Mouse (Mus musculus) telencephalon, adult 2 months (tissue): ENCODE measurements around the gene Olfr458.
"Not testable (repeated sequence)": the region's sequence is repeated elsewhere in the genome, so short reads cannot be mapped to it uniquely, and the experiment has no call there.

ENCODE experiments used
- DNase-seq: peaks from one replicate; pipeline ENCODE4 v3.0.0-alpha.2; 2011; ENCODE audit warnings: low read depth, low spot score

Olfr458 gene

GRCm38 (mm10) chr6:42465096-42465495, at the start of gene Olfr458:
Gene Olfr458 (minus strand): TSS chr6:42465196.
- DNase-seq = no peak

GRCm38 (mm10) chr6:42513461-42513860, 48.5 kb upstream of the Olfr458 start:
- no peak for DNase-seq

GRCm38 (mm10) chr6:42509311-42509710, 44.3 kb upstream of the Olfr458 start:
- no peak for DNase-seq

DNA sequence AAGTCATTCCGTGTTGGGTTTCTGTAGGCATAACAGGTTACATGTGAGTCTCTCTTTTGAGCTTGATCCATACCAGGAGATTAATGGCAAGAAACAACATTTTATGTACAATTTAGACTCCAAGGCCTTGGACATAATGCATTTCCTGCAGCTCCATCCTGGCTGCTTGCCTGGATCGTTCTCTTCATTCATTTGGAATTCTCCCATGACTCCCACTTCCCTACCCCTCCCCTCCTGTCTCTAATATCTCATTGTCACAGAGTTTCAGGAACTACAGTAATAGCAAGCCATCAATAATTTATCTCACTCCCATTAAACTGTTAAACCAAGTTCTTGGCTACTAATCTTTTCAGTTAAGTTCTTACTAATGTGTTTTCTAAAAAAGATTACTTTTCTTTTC, 38.5 kb upstream of the Olfr458 start:
- no peak for DNase-seq

DNA sequence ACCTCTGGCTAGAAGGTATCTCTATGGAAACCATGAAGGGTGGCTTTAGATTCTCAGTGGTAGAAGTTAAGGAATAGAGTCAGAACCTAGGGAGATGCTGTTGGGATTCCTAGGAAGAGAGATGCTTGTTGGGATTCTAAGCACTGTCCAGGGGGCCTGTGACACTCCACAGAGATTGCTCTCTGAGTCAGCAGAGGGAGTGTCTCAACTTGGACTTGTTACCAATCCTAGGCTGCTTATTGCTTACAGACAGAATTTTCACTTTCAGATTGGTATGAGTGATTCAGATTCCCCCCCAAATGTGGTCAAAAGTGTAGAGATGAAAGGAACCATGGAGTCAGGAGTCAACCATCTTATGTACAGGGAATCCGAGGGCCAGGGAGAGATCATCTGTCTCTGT, 24.7 kb upstream of the Olfr458 start:
- no peak for DNase-seq

DNA sequence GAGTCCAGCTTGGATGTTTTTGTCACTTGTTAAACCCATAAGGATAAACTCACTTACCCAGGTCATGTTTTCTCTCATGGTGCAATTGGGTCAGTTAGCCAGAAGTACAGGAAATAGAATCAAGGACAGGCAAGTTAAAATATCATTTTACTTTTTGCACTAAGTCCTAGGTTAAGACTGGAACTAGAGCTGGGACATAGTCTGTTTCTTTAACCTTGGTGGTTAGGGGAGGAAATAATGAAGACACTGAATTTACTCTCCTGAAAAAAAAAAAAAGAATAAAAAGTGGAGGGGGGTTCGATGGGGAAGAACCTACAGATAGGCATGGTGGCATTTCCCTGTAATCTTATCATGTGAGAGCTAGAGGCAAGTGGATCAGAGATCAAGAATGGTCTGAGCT, 22.1 kb upstream of the Olfr458 start, which contains the start of gene Olfr456:
Olfr456 (minus strand) TSS at position 101 of the 400 bp plus-strand sequence.
- no peak for DNase-seq

DNA sequence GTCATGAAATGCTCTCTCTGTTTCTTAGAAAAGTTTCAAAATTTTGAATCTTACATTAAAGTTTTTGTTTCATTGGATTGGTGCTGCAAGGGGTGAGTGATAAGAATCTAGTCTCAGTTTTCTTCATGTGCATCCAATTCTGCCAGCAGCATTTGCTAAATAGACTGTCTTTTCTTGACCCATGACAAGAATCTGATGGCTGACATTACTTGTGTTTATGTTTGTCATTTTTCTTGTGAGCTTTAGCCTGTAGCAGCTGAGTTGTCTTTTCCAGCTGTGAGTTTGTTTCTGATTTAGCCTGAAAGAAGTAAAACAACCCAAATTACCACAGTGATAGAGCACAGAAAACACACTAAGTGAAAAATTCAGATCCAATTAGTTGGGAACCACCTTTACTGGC, 19.6 kb upstream of the Olfr458 start:
- DNase-seq = no peak

- DNase-seq = no peak
Observed at GRCm38 (mm10) chr6:42476235-42476634, 11.2 kb upstream of the Olfr458 start, which contains the start of gene Olfr457. Gene Olfr457 (minus strand): TSS chr6:42476335.

DNA sequence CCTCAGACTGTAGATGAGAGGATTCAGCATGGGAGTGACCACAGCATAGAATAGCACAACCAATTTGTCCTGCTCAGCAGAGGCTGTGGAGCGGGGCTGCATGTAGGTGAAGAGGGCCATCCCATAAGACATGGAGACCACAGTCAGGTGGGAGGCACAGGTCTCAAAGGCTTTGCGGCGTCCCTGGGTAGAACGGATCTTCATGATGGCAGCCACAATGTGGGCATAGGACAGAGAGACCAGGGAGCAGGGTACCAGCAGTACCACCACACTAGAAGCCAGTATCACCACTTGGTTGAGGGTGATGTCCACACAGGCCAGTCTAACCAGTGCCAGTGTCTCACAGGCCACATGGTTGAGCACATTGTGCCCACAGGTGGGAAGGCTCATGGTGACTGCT, 6.3 kb upstream of the Olfr458 start:
- DNase-seq = not testable (repeated sequence)

DNA sequence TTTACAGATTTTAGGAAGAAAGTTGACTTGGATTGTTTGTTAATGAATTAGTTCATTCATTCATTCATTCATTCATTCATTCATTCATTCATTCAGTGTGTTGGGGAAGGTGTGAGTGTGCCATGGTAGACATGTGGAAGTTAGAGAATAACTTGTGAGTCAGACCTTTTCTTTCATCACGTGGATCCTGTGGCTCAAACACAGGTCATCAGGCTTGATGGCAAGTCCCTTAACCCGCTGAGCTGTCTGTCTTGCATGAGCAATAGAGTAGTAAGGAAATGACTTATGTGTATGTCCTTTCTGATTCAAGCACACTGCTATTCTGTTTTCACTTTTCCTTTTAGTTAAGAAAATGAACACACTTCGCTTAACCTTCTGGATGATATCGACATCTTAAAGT, 5.5 kb upstream of the Olfr458 start:
- DNase-seq = no peak

DNA sequence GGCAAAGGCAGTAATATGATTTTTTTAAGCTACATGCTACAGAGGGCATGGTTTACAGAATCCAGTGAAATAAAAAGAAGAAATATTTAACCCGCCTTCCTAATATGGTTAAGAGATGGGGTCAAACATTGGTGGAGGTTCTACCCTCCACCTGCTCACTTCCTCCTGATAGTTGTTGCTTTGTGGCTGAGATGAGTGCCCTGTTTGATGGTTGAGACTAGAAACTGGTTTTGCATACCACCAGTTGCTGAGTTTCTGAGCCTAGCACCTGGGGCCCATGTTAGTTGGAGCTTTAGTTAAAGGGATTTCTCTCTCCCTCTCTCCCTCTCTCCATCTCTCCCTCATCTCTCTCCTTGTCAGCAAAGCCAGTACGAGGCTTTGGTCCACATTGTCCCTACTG, 17.6 kb downstream of the Olfr458 start:
- no peak for DNase-seq

DNA sequence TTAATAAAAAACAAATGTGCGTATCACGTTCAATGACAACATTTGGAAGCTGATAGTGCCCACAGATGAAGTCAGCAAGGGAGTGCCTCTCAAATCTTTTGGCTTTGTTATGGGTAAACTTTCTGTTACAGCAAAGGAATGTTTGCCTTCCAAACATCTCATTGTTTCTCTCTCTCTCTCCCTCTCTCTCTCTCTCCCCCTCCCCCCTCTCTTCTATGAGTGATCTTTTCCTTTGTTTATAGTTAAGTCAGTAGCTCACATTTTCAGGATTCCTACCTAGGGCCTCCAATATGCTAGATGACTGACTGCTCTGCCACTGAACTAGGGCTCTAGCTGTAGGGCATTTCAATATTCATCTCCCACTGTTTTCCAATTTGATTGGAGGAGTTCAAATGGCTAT, 20.5 kb downstream of the Olfr458 start:
- no peak for DNase-seq

DNA sequence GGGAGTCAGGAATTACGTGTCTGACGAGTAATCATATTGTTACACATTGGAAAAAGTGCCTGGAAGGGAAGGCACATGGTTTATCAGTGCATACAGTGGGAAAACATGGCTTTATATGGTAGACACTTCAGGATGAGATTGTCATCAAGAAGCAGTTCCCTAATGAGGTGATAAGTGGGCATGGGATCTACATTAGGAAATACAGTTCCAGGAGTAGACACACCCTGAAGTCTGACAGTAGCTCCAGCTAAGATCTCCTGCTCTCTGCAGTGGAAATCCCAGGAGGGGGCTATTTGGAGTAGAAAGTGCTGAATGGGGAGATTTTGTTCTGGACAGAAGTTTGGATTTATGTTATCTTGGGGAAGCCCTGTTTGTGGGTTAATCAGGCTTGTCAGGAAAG, 23.6 kb downstream of the Olfr458 start:
- DNase-seq = no peak

- no peak for DNase-seq
Observed at GRCm38 (mm10) chr6:42435490-42435889, 29.5 kb downstream of the Olfr458 start.

GRCm38 (mm10) chr6:42434446-42434845, 30.6 kb downstream of the Olfr458 start, which contains the start of gene Tas2r126:
Gene Tas2r126 (plus strand): TSS chr6:42434535.
- no peak for DNase-seq

DNA sequence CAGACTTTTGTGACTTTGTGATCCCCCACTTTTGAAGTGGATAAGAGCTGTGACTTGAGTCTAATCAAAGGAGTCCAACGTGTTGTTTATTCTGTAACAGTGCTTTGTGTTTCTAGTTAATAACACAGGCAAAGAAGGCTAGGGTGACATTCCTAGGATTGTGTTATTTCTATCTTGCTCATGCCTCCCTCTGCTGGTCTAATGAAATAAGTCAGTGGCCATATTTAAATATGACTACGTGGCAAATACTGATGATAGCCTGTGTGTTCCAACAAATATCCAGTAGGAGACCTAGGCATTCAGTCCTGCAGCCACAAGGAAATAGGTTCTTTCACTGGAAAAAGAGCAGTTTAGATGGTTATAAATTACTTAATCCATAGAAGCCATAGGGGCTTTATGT, 31.4 kb downstream of the Olfr458 start:
- no peak for DNase-seq

DNA sequence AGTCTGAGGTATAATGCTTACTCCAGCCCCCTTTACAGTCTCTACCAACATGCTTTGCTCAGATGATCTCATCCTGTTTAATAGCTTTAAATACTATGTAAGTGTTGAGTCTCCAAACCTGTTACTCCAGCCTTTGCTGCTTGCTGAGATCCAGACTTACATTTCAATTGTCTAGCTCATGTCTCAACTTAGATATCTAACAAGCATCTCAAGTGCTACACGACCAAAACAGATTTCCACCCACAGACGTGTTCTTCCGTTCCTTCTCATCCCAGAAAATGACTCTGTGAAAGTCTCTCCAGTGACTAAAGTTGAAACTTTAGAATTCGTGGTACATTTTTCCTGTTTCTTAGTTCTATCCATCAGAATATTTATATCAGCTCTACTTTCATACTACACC, 38.7 kb downstream of the Olfr458 start:
- peak; percentile 16 for DNase-seq

- DNase-seq = no peak
Observed at GRCm38 (mm10) chr6:42424472-42424871, 40.5 kb downstream of the Olfr458 start.

DNA sequence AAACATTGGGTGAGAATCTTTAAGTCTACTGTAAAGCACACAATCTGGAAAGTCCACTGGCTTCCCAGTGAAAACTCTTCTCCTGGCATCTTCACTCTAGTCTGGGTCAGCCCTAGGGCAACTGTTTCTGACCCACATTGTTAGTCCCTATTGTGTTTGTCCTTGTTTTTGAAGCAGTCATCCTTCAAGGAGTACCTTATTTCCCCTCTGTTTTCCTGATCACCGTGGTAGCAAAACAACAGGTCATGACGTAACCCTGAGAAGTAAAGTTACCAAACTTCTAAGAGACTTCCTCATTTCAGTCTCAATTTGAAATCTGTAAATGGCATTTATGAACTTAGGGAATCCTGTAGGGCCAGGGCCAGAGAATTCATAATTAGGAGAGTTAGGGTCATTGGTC, 43.6 kb downstream of the Olfr458 start:
- no peak for DNase-seq

DNA sequence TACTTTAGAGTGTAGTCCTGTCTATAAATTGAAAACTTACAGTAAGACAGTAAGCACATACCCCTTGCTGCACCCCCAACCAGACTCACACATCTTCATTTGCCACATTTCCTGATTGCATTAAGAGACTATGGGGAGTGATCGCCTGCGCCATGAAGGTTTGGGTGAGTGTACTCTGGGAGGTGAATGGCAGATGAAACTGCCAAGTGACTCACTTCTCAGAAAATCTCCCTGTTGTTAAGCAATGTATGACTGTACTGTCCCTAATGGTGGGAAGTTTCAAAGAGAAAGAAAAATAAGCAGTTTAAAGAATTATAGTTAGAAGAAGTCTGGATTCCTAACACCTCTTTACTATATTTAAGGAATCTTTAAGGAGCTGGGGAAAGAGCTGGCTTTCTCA, 45.6 kb downstream of the Olfr458 start:
- no peak for DNase-seq
